Mouse (Mus musculus): ENCODE results near the gene Hoxb9. TPM values are rescaled to one million over a fixed set of nuclear protein-coding genes. Genes with fewer than 3 reads are reported as not detected.

Gene Hoxb9
- polyA plus RNA-seq, 1 experiment from 2014 or later, result 1.4 TPM

DNA sequence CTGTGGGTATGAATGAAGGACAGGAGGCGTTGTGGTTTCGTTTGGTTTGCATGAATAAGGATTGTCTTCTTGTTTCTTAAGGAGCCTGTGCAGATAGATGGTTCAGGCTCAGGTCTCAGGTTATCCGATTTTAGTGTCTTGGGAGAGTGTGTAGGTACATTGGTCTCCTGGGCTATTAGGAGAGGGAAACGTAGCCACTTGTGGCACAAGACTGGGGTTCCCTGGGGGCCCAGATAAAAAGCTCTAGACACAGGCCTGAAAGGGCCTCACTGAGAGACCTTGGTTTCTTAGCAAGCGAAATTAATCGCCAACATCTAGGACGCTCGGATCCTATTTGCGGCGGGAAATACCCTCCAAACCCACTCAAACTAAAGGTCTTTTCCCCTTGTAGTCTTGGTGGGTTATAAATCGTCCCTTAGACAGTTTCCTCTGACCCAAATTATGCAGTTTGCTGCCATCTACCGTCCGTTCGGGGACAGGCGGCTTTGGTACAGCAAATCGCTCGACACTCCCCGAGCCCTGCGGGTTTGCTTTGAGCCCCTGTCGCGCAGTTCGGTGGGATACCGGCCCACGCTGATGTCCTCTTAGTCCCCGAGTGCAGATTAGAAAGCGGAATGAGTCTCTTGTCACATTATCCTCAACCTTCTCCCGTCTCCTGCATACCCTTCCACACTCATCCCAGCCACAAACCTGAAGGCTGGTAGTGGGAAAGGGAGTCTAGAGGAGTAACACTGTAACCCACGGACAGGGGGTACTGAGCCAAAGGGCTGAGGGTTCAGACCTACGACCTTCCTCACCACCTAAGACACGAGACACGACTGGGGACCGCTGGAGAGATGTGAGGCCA, 23.2 kb downstream of the Hoxb9 start:
- under 1% methylated on average over 32 of the region's 32 CpGs for WGBS
- Histone ChIP-seq H3K4me3 (ENCODE audit: low read length) (peak overlapping the region; percentile 35), H3K4me2 (ENCODE audit: low read length) (no peak overlapping the region), H3K9me3 (ENCODE audit: control insufficient read depth, low read length) (no peaks in the 10 kb centered on the region), H3K27me3 (replicated peaks; ENCODE audit: control insufficient read depth, insufficient read depth, low read length) (peaks cover 52% of the 10 kb centered on the region), H3K36me3 (ENCODE audit: control insufficient read depth, insufficient read depth, low read length) (no peaks in the 10 kb centered on the region), H3K27ac (ENCODE audit: low read depth, low read length) (peak overlapping the region; percentile 36; the same call in 1 of the 2 replicates), H3K9ac (ENCODE audit: low read depth, low read length) (peak overlapping the region; percentile 32; the same call in 1 of the 2 replicates), H3K4me1 (ENCODE audit: control insufficient read depth, insufficient read depth, low read depth, low read length) (no peaks in the 10 kb centered on the region)
- ATAC-seq, result peak; percentile 38; the same call in 1 of the 2 replicates

- ATAC-seq, result no peak
- Histone ChIP-seq H3K9me3 (ENCODE audit: control insufficient read depth, low read length) (no peaks in the 10 kb centered on the region), H3K4me3 (ENCODE audit: low read length) (peak overlapping the region; percentile 35), H3K27me3 (replicated peaks; ENCODE audit: control insufficient read depth, insufficient read depth, low read length) (peaks cover 52% of the 10 kb centered on the region), H3K36me3 (ENCODE audit: control insufficient read depth, insufficient read depth, low read length) (no peaks in the 10 kb centered on the region), H3K4me2 (ENCODE audit: low read length) (peak overlapping the region; percentile 28; the same call in 1 of the 2 replicates), H3K4me1 (ENCODE audit: control insufficient read depth, insufficient read depth, low read depth, low read length) (no peaks in the 10 kb centered on the region), H3K27ac (ENCODE audit: low read depth, low read length) (peak overlapping the region; percentile 18; the same call in 1 of the 2 replicates), H3K9ac (ENCODE audit: low read depth, low read length) (peak overlapping the region; percentile 35; the same call in 1 of the 2 replicates)
- 2% methylated on average over 30 of the region's 30 CpGs for WGBS
These were observed 24.0 kb downstream of the Hoxb9 start for GRCm38 (mm10) chr11:96295092-96295835.

DNA sequence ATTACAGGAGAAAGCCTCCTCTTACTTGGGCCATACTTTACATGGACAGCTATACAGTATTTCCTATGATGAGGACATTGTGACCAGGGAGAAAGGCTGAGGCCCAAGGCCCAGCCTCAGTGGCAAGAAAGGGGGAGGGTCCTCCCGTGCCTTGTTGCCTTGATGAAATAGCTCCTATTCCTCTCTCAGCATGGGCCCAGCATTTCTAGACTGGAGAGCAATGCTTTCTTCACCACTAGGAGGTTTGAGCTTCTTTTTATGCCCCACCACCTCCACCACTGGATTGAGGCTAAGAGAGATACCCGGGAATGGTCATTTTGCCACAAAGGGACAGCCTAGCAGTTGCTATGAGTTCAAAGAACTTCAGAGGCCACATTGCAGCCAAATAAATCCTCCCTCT, 25.7 kb downstream of the Hoxb9 start:
- Histone ChIP-seq H3K4me3 (ENCODE audit: low read length) (peak overlapping the region; percentile 35), H3K36me3 (ENCODE audit: control insufficient read depth, insufficient read depth, low read length) (no peaks in the 10 kb centered on the region), H3K4me1 (ENCODE audit: control insufficient read depth, insufficient read depth, low read depth, low read length) (no peaks in the 10 kb centered on the region), H3K27ac (ENCODE audit: low read depth, low read length) (peak overlapping the region; percentile 57; the same call in 1 of the 2 replicates), H3K27me3 (replicated peaks; ENCODE audit: control insufficient read depth, insufficient read depth, low read length) (peaks cover 51% of the 10 kb centered on the region), H3K4me2 (ENCODE audit: low read length) (peak overlapping the region; percentile 34), H3K9ac (ENCODE audit: low read depth, low read length) (peak overlapping the region; percentile 47; the same call in 1 of the 2 replicates), H3K9me3 (ENCODE audit: control insufficient read depth, low read length) (no peaks in the 10 kb centered on the region)
- 8% methylated on average over 2 of the region's 2 CpGs for WGBS
- no peak for ATAC-seq

GRCm38 (mm10) chr11:96297428-96297827, 26.2 kb downstream of the Hoxb9 start:
- Histone ChIP-seq H3K9me3 (ENCODE audit: control insufficient read depth, low read length) (no peaks in the 10 kb centered on the region), H3K4me1 (ENCODE audit: control insufficient read depth, insufficient read depth, low read depth, low read length) (no peaks in the 10 kb centered on the region), H3K36me3 (ENCODE audit: control insufficient read depth, insufficient read depth, low read length) (no peaks in the 10 kb centered on the region), H3K4me2 (ENCODE audit: low read length) (peak overlapping the region; percentile 34), H3K27me3 (replicated peaks; ENCODE audit: control insufficient read depth, insufficient read depth, low read length) (peaks cover 54% of the 10 kb centered on the region), H3K4me3 (ENCODE audit: low read length) (peak overlapping the region; percentile 35), H3K27ac (ENCODE audit: low read depth, low read length) (no peak overlapping the region), H3K9ac (ENCODE audit: low read depth, low read length) (no peak overlapping the region)
- 4% methylated on average over 3 of the region's 3 CpGs for WGBS
- no peak for ATAC-seq

GRCm38 (mm10) chr11:96297968-96298635, 26.8 kb downstream of the Hoxb9 start:
- 5% methylated on average over 11 of the region's 11 CpGs for WGBS
- no peaks in the 10 kb centered on the region for H3K4me1 ChIP-seq (ENCODE audit: control insufficient read depth, insufficient read depth, low read depth, low read length)
- H3K9me3 ChIP-seq (ENCODE audit: control insufficient read depth, low read length), result no peaks in the 10 kb centered on the region
- H3K27me3 ChIP-seq (replicated peaks; ENCODE audit: control insufficient read depth, insufficient read depth, low read length), result peaks cover 48% of the 10 kb centered on the region
- no peak for ATAC-seq
- peak overlapping the region; percentile 44 for H3K4me3 ChIP-seq (ENCODE audit: low read length)
- 0 out of 2 replicates have a peak overlapping the region, but pooled peaks have one; percentile 16 for H3K9ac ChIP-seq (ENCODE audit: low read depth, low read length)
- peak overlapping the region; percentile 34 for H3K4me2 ChIP-seq (ENCODE audit: low read length)
- H3K36me3 ChIP-seq (ENCODE audit: control insufficient read depth, insufficient read depth, low read length), result no peaks in the 10 kb centered on the region
- peak overlapping the region; percentile 26; the same call in 1 of the 2 replicates for H3K27ac ChIP-seq (ENCODE audit: low read depth, low read length)

GRCm38 (mm10) chr11:96298895-96299667, 27.8 kb downstream of the Hoxb9 start:
- no peak for ATAC-seq
- WGBS, result 1% methylated on average over 57 of the region's 66 CpGs
- Histone ChIP-seq H3K36me3 (ENCODE audit: control insufficient read depth, insufficient read depth, low read length) (no peaks in the 10 kb centered on the region), H3K27ac (ENCODE audit: low read depth, low read length) (peak overlapping the region; percentile 70), H3K9ac (ENCODE audit: low read depth, low read length) (peak overlapping the region; percentile 61; the same call in 1 of the 2 replicates), H3K4me2 (ENCODE audit: low read length) (peak overlapping the region; percentile 62), H3K27me3 (replicated peaks; ENCODE audit: control insufficient read depth, insufficient read depth, low read length) (peaks cover 42% of the 10 kb centered on the region), H3K9me3 (ENCODE audit: control insufficient read depth, low read length) (no peaks in the 10 kb centered on the region), H3K4me1 (ENCODE audit: control insufficient read depth, insufficient read depth, low read depth, low read length) (no peaks in the 10 kb centered on the region), H3K4me3 (ENCODE audit: low read length) (peak overlapping the region; percentile 44)

GRCm38 (mm10) chr11:96299781-96300180, 28.5 kb downstream of the Hoxb9 start:
- H3K9ac ChIP-seq (ENCODE audit: low read depth, low read length), result peak overlapping the region; percentile 61
- peaks cover 41% of the 10 kb centered on the region for H3K27me3 ChIP-seq (replicated peaks; ENCODE audit: control insufficient read depth, insufficient read depth, low read length)
- H3K4me3 ChIP-seq (ENCODE audit: low read length), result peak overlapping the region; percentile 44
- peak overlapping the region; percentile 62 for H3K4me2 ChIP-seq (ENCODE audit: low read length)
- H3K27ac ChIP-seq (ENCODE audit: low read depth, low read length), result peak overlapping the region; percentile 42
- ATAC-seq, result no peak
- no peaks in the 10 kb centered on the region for H3K9me3 ChIP-seq (ENCODE audit: control insufficient read depth, low read length)
- WGBS, result 2% methylated on average over 9 of the region's 9 CpGs
- H3K4me1 ChIP-seq (ENCODE audit: control insufficient read depth, insufficient read depth, low read depth, low read length), result no peaks in the 10 kb centered on the region
- H3K36me3 ChIP-seq (ENCODE audit: control insufficient read depth, insufficient read depth, low read length), result no peaks in the 10 kb centered on the region

- Histone ChIP-seq H3K36me3 (ENCODE audit: control insufficient read depth, insufficient read depth, low read length) (no peaks in the 10 kb centered on the region), H3K9me3 (ENCODE audit: control insufficient read depth, low read length) (no peaks in the 10 kb centered on the region), H3K4me1 (ENCODE audit: control insufficient read depth, insufficient read depth, low read depth, low read length) (no peaks in the 10 kb centered on the region), H3K27ac (ENCODE audit: low read depth, low read length) (peak overlapping the region; percentile 53), H3K4me2 (ENCODE audit: low read length) (peak overlapping the region; percentile 62), H3K27me3 (replicated peaks; ENCODE audit: control insufficient read depth, insufficient read depth, low read length) (peaks cover 42% of the 10 kb centered on the region), H3K4me3 (ENCODE audit: low read length) (peak overlapping the region; percentile 44), H3K9ac (ENCODE audit: low read depth, low read length) (peak overlapping the region; percentile 2; the same call in 1 of the 2 replicates)
- ATAC-seq, result no peak
- 3% methylated on average over 33 of the region's 35 CpGs for WGBS
These were observed 29.3 kb downstream of the Hoxb9 start for GRCm38 (mm10) chr11:96300354-96301063.

All from hindbrain, embryonic 16.5 days (tissue).